Mouse (Mus musculus): ENCODE data around the gene Padi1.
A peak's percentile ranks its signal among the peaks of the same experiment; 100 is the strongest.

DNA sequence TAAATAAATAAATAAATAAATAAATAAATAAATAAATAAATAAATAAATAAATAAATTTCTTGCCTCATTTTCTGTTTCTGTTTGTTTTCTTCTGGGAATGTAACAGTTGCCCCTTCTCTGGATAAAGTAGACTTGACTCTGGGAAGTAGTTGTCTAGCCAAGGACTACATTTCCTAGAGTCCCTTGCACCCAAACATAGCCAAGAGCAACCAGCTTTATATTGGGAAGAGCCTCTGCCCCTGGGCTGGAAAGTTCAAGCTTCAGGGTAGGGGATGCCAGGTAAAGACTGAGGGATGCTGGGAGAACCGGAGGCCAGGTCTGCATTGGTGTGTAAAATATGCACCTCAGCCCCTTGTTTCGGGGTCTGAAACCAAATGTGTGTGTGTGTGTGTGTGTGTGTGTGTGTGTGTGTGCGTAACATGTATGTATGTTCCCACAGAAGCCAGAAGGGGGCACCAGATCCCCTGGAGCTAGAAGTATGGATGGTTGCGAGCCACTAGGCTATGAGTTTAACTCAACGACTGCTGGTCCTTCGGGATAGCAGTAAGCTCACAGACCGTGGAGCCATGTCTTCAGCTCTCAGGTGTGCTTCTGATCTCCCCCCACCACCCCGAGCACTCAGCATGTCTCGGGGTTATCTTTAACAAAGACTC is 61.2 kb downstream of the Padi1 start:
- TF ChIP-seq HCFC1 (IDR thresholded peaks at IDR 0.05; ENCODE audit: borderline replicate concordance, insufficient read depth, low read length) (peak; percentile 72; the same call in 1 of the 2 replicates), ZNF384 (IDR thresholded peaks at IDR 0.05; ENCODE audit: low read depth, low read length) (no peak), ZC3H11A (IDR thresholded peaks at IDR 0.05; ENCODE audit: borderline replicate concordance, low read depth, low read length) (no peak), MAFK (IDR thresholded peaks at IDR 0.05; ENCODE audit: insufficient read depth, low read depth, low read length) (no peak)
